Mouse (Mus musculus): Measurements from ENCODE around the gene Znrf1. TPM values are rescaled to one million over a fixed set of nuclear protein-coding genes. Genes with fewer than 3 reads are reported as not detected.
"Not testable (repeated sequence)": the region's sequence is repeated elsewhere in the genome, so short reads cannot be mapped to it uniquely, and the experiment has no call there.

Gene Znrf1
- polyA plus RNA-seq, 1 experiment from 2014 or later: 14.8 TPM

- Histone ChIP-seq H3K4me1 (replicated peaks; ENCODE audit: control insufficient read depth, insufficient read depth) (no peaks in the 10 kb centered on the region), H3K27ac (replicated peaks) (peak overlapping the region; percentile 99), H3K4me2 (replicated peaks; ENCODE audit: low read depth) (peak overlapping the region; percentile 73), H3K9me3 (ENCODE audit: control insufficient read depth, low read length) (no peaks in the 10 kb centered on the region), H3K9ac (ENCODE audit: low read length) (peak overlapping the region; percentile 47), H3K4me3 (ENCODE audit: low read depth, low read length) (peak overlapping the region; percentile 93), H3K27me3 (ENCODE audit: control insufficient read depth, insufficient read depth, low read length) (no peaks in the 10 kb centered on the region), H3K36me3 (ENCODE audit: control insufficient read depth, insufficient read depth, low read length) (no peaks in the 10 kb centered on the region)
- 8% methylated on average over 5 of the region's 5 CpGs for WGBS
- ATAC-seq (ENCODE audit: low FRiP score, low TSS enrichment): peak; percentile 13; the same call in 1 of the 2 replicates
- TF ChIP-seq EP300 (optimal IDR thresholded peaks at IDR 0.05) (no peak), CTCF (IDR thresholded peaks at IDR 0.05; ENCODE audit: low read depth) (no peak)
- DNase-seq (ENCODE audit: low spot score): no peak
Measured at GRCm38 (mm10) chr8:111642939-111643263, 107.0 kb downstream of the Znrf1 start.

GRCm38 (mm10) chr8:111643264-111644141 lies 107.6 kb downstream of the Znrf1 start, which contains the start of gene Zfp1:
TSS of gene Zfp1 (plus strand) at chr8:111643401.
- Histone ChIP-seq H3K9me3 (ENCODE audit: control insufficient read depth, low read length) (no peaks in the 10 kb centered on the region), H3K27ac (replicated peaks) (peak within 1 kb of the TSS; percentile 99), H3K4me3 (ENCODE audit: low read depth, low read length) (peak within 1 kb of the TSS; percentile 93), H3K27me3 (ENCODE audit: control insufficient read depth, insufficient read depth, low read length) (no peaks in the 10 kb centered on the region), H3K36me3 (ENCODE audit: control insufficient read depth, insufficient read depth, low read length) (no peaks in the 10 kb centered on the region), H3K4me1 (replicated peaks; ENCODE audit: control insufficient read depth, insufficient read depth) (no peaks in the 10 kb centered on the region), H3K4me2 (replicated peaks; ENCODE audit: low read depth) (peak within 1 kb of the TSS; percentile 73), H3K9ac (ENCODE audit: low read length) (peak within 1 kb of the TSS; percentile 96)
- DNase-seq (ENCODE audit: low spot score): peak; percentile 92
- TF ChIP-seq EP300 (optimal IDR thresholded peaks at IDR 0.05): no peak
- TF ChIP-seq CTCF (IDR thresholded peaks at IDR 0.05; ENCODE audit: low read depth): no peak
- peak; percentile 94 for ATAC-seq (ENCODE audit: low FRiP score, low TSS enrichment)
- under 1% methylated on average over 74 of the region's 75 CpGs for WGBS

GRCm38 (mm10) chr8:111644286-111645051 lies 108.6 kb downstream of the Znrf1 start:
- H3K27me3 ChIP-seq (ENCODE audit: control insufficient read depth, insufficient read depth, low read length); H3K9me3 ChIP-seq (ENCODE audit: control insufficient read depth, low read length); H3K4me1 ChIP-seq (replicated peaks; ENCODE audit: control insufficient read depth, insufficient read depth); H3K36me3 ChIP-seq (ENCODE audit: control insufficient read depth, insufficient read depth, low read length); H3K9ac ChIP-seq (ENCODE audit: low read length): not testable (repeated sequence)
- peak overlapping the region; percentile 73 for H3K4me2 ChIP-seq (replicated peaks; ENCODE audit: low read depth)
- ATAC-seq (ENCODE audit: low FRiP score, low TSS enrichment) (peak; percentile 28; the same call in 1 of the 2 replicates), DNase-seq (ENCODE audit: low spot score) (peak; percentile 69)
- peak overlapping the region; percentile 93 for H3K4me3 ChIP-seq (ENCODE audit: low read depth, low read length)
- 41% methylated on average over 12 of the region's 12 CpGs for whole genome bisulfite sequencing
- H3K27ac ChIP-seq (replicated peaks): peak overlapping the region; percentile 67

GRCm38 (mm10) chr8:111645715-111646114 lies 109.8 kb downstream of the Znrf1 start:
- Histone ChIP-seq H3K4me2 (replicated peaks; ENCODE audit: low read depth) (no peak overlapping the region), H3K4me1 (replicated peaks; ENCODE audit: control insufficient read depth, insufficient read depth) (no peaks in the 10 kb centered on the region), H3K9ac (ENCODE audit: low read length) (no peak overlapping the region), H3K27me3 (ENCODE audit: control insufficient read depth, insufficient read depth, low read length) (no peaks in the 10 kb centered on the region), H3K9me3 (ENCODE audit: control insufficient read depth, low read length) (no peaks in the 10 kb centered on the region), H3K4me3 (ENCODE audit: low read depth, low read length) (no peak overlapping the region), H3K36me3 (ENCODE audit: control insufficient read depth, insufficient read depth, low read length) (no peaks in the 10 kb centered on the region), H3K27ac (replicated peaks) (no peak overlapping the region)
- 96% methylated on average over 8 of the region's 8 CpGs for WGBS
- DNase-seq (ENCODE audit: low spot score) (no peak), ATAC-seq (ENCODE audit: low FRiP score, low TSS enrichment) (no peak)
- TF ChIP-seq EP300 (optimal IDR thresholded peaks at IDR 0.05) (no peak), CTCF (IDR thresholded peaks at IDR 0.05; ENCODE audit: low read depth) (no peak)

- ATAC-seq (ENCODE audit: low FRiP score, low TSS enrichment): no peak
- no peak overlapping the region for H3K4me3 ChIP-seq (ENCODE audit: low read depth, low read length)
- TF ChIP-seq CTCF (IDR thresholded peaks at IDR 0.05; ENCODE audit: low read depth): no peak
- TF ChIP-seq EP300 (optimal IDR thresholded peaks at IDR 0.05): no peak
Measured at GRCm38 (mm10) chr8:111648834-111649233, 112.9 kb downstream of the Znrf1 start.

GRCm38 (mm10) chr8:111650651-111651050 lies 114.8 kb downstream of the Znrf1 start:
- Histone ChIP-seq H3K4me3 (ENCODE audit: low read depth, low read length) (no peak overlapping the region), H3K9me3 (ENCODE audit: control insufficient read depth, low read length) (no peaks in the 10 kb centered on the region), H3K4me2 (replicated peaks; ENCODE audit: low read depth) (no peak overlapping the region), H3K36me3 (ENCODE audit: control insufficient read depth, insufficient read depth, low read length) (no peaks in the 10 kb centered on the region), H3K4me1 (replicated peaks; ENCODE audit: control insufficient read depth, insufficient read depth) (no peaks in the 10 kb centered on the region), H3K27ac (replicated peaks) (no peak overlapping the region), H3K27me3 (ENCODE audit: control insufficient read depth, insufficient read depth, low read length) (no peaks in the 10 kb centered on the region), H3K9ac (ENCODE audit: low read length) (no peak overlapping the region)
- no peak for DNase-seq (ENCODE audit: low spot score)
- WGBS: 89% methylated on average over 3 of the region's 3 CpGs
- no peak for ATAC-seq (ENCODE audit: low FRiP score, low TSS enrichment)
- TF ChIP-seq CTCF (IDR thresholded peaks at IDR 0.05; ENCODE audit: low read depth) (no peak), EP300 (optimal IDR thresholded peaks at IDR 0.05) (no peak)

More at GRCm38 (mm10) chr8:111648834-111649233, 112.9 kb downstream of the Znrf1 start:
- Histone ChIP-seq H3K36me3 (ENCODE audit: control insufficient read depth, insufficient read depth, low read length) (no peaks in the 10 kb centered on the region), H3K9ac (ENCODE audit: low read length) (no peak overlapping the region), H3K4me1 (replicated peaks; ENCODE audit: control insufficient read depth, insufficient read depth) (no peaks in the 10 kb centered on the region), H3K4me2 (replicated peaks; ENCODE audit: low read depth) (no peak overlapping the region), H3K27me3 (ENCODE audit: control insufficient read depth, insufficient read depth, low read length) (no peaks in the 10 kb centered on the region), H3K27ac (replicated peaks) (no peak overlapping the region), H3K9me3 (ENCODE audit: control insufficient read depth, low read length) (no peaks in the 10 kb centered on the region)
- 76% methylated on average over 2 of the region's 2 CpGs for WGBS
- no peak for DNase-seq (ENCODE audit: low spot score)

All from stomach, postnatal 0 days (tissue).